Mouse (Mus musculus) liver, embryonic 16.5 days (tissue): Measurements from ENCODE around the gene Foxi1. TPM values are rescaled to one million over a fixed set of nuclear protein-coding genes. Genes with fewer than 3 reads are reported as not detected.

Source experiments
- ATAC-seq: fragments of 200-750 bp; cut with Nextera tagmentation; 2 replicates; pipeline ENCODE4 v1.8.0; 2017; ENCODE audit warnings: low read depth, mild to moderate bottlenecking, moderate number of reproducible peaks, moderate library complexity
- H3K27ac ChIP-seq: fragments of 300-500 bp; sonication (generic); 2 replicates; pipeline ENCODE4 v1.5.1; 2014; ENCODE audit warnings: mild to moderate bottlenecking, low read length
- H3K27me3 ChIP-seq: fragments of 300-500 bp; sonication (generic); 2 replicates; pipeline ENCODE4 v1.6.1; 2014; ENCODE audit warnings: low read depth, low read length, mixed read lengths; ENCODE audit not compliant: control insufficient read depth, insufficient read depth
- H3K36me3 ChIP-seq: fragments of 300-500 bp; sonication (generic); 2 replicates; pipeline ENCODE4 v1.6.1; 2014; ENCODE audit warnings: mild to moderate bottlenecking; ENCODE audit not compliant: control insufficient read depth, insufficient read depth
- H3K4me1 ChIP-seq: fragments of 300-500 bp; sonication (generic); 2 replicates; pipeline ENCODE4 v1.6.1; 2014; ENCODE audit warnings: low read depth, low read length, mixed read lengths; ENCODE audit not compliant: control insufficient read depth
- H3K4me2 ChIP-seq: fragments of 300-500 bp; sonication (generic); 2 replicates; pipeline ENCODE4 v1.6.1; 2014; ENCODE audit warnings: low read depth, low read length, mixed read lengths
- H3K4me3 ChIP-seq: fragments of 300-500 bp; sonication (generic); 2 replicates; pipeline ENCODE4 v1.5.1; 2014; ENCODE audit warnings: low read depth, mild to moderate bottlenecking, low read length
- H3K9ac ChIP-seq: fragments of 300-500 bp; sonication (generic); 2 replicates; pipeline ENCODE4 v1.6.1; 2014; ENCODE audit warnings: low read depth, low read length
- H3K9me3 ChIP-seq: fragments of 300-500 bp; sonication (generic); replicated peaks from 2 replicates; pipeline ENCODE4 v1.6.1; 2016; ENCODE audit warnings: low read length; ENCODE audit not compliant: control insufficient read depth
- WGBS: fragments of 180-500 bp; shearing (Covaris S2); extraction: QIAGEN DNeasy Blood & Tissue Kit; methylation state at CpG from one replicate; pipeline ENCODE4 v1.1.7; 2014; ENCODE audit not compliant: insufficient replicate concordance; 5-methylcytosine and 5-hydroxymethylcytosine counted together
- polyA plus RNA-seq: library from polyadenylated mRNA; unstranded; fragments of >200 nt; fragmentation: Nextera tagmentation; extraction: Ambion mirVana; gene quantifications from 2 replicates; pipeline ENCODE4 v1.2.1, GENCODE M21; 2015

The Foxi1 gene
- polyA plus RNA-seq, 1 experiment from 2014 or later, result not detected

DNA sequence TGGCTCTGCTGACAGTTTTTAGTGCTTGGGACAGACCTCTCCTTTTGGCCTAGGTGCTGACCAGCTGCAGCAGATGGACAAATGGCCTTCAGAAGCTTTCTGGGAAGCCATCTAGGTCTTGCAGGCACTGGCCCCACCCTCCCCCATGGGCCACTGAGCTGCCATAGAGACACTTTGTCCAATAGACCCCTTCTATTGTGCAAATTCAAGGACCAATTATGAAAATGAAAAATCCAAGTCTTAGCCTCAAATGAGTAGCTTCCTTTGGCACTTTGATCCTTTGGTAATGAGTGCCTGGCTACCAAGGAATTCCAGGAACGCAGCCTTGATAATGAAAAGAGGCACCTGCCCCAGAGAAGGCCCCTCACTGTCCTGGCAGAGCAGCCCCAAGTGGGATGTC lies 36.7 kb downstream of the Foxi1 start:
- WGBS, result 76% methylated on average over 1 of the region's 1 CpGs

DNA sequence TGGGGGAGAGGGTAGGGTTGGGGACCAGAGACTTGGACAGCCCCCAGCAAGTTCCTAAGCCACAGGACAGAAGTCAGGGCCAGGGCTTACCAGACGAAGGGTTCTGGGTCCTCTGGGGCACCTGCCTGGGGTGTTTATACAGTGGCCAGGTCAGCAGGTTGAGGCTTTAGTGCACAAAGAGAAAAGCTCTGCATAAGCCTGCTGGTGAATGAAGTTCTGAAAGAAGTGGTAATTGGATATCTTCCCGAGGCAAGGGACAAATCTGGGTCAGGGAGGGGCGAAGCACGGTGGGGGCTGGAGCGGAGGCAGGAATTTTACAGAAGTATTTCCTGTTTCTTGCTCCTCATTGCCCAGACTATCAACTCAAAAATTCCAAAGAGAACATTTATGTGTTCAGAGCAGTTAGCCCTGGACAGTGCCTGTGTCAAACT lies 38.4 kb downstream of the Foxi1 start:
- Histone ChIP-seq H3K27ac (no peak overlapping the region), H3K27me3 (no peaks in the 10 kb centered on the region), H3K9ac (no peak overlapping the region), H3K4me1 (no peaks in the 10 kb centered on the region), H3K4me3 (no peak overlapping the region), H3K9me3 (no peaks in the 10 kb centered on the region), H3K36me3 (no peaks in the 10 kb centered on the region), H3K4me2 (no peak overlapping the region)
- ATAC-seq, result no peak
- 43% methylated on average over 5 of the region's 5 CpGs for WGBS

More for the DNA sequence above, 36.7 kb downstream of the Foxi1 start:
- ATAC-seq, result no peak
- Histone ChIP-seq H3K9ac (no peak overlapping the region), H3K27me3 (no peaks in the 10 kb centered on the region), H3K4me2 (no peak overlapping the region), H3K4me1 (no peaks in the 10 kb centered on the region), H3K4me3 (no peak overlapping the region), H3K36me3 (no peaks in the 10 kb centered on the region), H3K9me3 (no peaks in the 10 kb centered on the region), H3K27ac (no peak overlapping the region)

DNA sequence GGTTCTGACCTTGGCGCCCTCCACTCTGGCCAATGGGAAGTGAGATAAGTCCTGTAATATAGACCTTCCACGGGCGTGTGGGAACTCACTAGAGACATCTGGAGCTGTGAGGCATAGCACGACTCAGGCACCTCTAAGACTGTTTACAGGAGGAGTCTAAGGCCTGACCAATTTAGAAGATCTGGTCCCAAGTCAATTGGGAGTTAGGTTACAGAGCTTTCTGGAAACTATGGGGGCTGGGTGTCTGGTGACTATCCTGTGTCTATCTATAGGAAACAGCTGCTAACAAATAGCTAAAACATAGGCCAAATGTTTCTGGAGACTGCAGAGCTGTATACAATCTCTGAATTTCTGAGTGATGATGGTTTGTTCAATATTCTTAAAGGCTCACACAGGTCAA lies 41.5 kb downstream of the Foxi1 start:
- H3K27me3 ChIP-seq, result no peaks in the 10 kb centered on the region
- no peaks in the 10 kb centered on the region for H3K36me3 ChIP-seq
- H3K9me3 ChIP-seq, result no peaks in the 10 kb centered on the region
- ATAC-seq, result no peak
- no peak overlapping the region for H3K9ac ChIP-seq
- no peaks in the 10 kb centered on the region for H3K4me1 ChIP-seq
- no peak overlapping the region for H3K4me3 ChIP-seq
- H3K4me2 ChIP-seq, result no peak overlapping the region
- 48% methylated on average over 4 of the region's 4 CpGs for WGBS
- no peak overlapping the region for H3K27ac ChIP-seq

- H3K9ac ChIP-seq, result no peak overlapping the region
- H3K9me3 ChIP-seq, result no peaks in the 10 kb centered on the region
- ATAC-seq, result no peak
- no peak overlapping the region for H3K4me3 ChIP-seq
- no peaks in the 10 kb centered on the region for H3K27me3 ChIP-seq
- WGBS, result 83% methylated on average over 11 of the region's 11 CpGs
- H3K36me3 ChIP-seq, result no peaks in the 10 kb centered on the region
- no peak overlapping the region for H3K4me2 ChIP-seq
- H3K4me1 ChIP-seq, result no peaks in the 10 kb centered on the region
- no peak overlapping the region for H3K27ac ChIP-seq
These were observed 42.6 kb downstream of the Foxi1 start for GRCm38 (mm10) chr11:34165278-34165677.

DNA sequence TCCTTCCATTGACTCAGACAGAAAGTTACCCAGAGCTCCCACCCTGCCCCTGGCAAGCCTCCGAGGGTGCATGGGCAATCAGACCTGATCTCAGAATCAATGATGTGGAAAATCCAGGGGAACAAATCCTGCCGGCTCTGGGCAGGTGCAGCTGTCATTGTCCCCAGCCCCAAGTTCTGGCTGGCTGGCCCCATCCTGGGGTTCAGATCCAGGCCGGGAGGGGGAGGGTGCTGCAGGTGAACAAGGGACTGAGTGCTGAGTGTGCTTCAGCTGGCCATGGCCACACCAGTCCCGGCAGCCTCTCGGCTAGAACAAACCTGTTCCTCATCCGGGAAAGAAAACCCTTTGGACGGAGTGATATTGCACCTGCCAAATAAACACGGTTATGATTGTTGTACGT lies 49.0 kb downstream of the Foxi1 start:
- ATAC-seq, result no peak
- Histone ChIP-seq H3K27ac (no peak overlapping the region), H3K4me2 (no peak overlapping the region), H3K36me3 (no peaks in the 10 kb centered on the region), H3K4me3 (no peak overlapping the region), H3K9ac (no peak overlapping the region), H3K9me3 (no peaks in the 10 kb centered on the region), H3K27me3 (no peaks in the 10 kb centered on the region), H3K4me1 (no peaks in the 10 kb centered on the region)
- 63% methylated on average over 9 of the region's 9 CpGs for WGBS

- Histone ChIP-seq H3K4me3 (no peak overlapping the region), H3K4me2 (no peak overlapping the region), H3K27me3 (no peaks in the 10 kb centered on the region), H3K9ac (no peak overlapping the region), H3K36me3 (no peaks in the 10 kb centered on the region), H3K4me1 (no peaks in the 10 kb centered on the region), H3K27ac (no peak overlapping the region), H3K9me3 (no peaks in the 10 kb centered on the region)
- ATAC-seq, result no peak
- WGBS, result 59% methylated on average over 7 of the region's 7 CpGs
These were observed 52.7 kb downstream of the Foxi1 start for GRCm38 (mm10) chr11:34155235-34155634.

Other genes starting within 250 kb of the Foxi1 start
- 0.06 and 0.09 TPM in 2 replicates for gene Kcnmb1, start 245.1 kb downstream of the Foxi1 start, polyA plus RNA-seq
- 0.35 and 0.48 TPM in 2 replicates for gene Kcnip1, start 214.9 kb downstream of the Foxi1 start, polyA plus RNA-seq
- 8.4 and 9.5 TPM in 2 replicates for gene Lcp2, start 161.2 kb downstream of the Foxi1 start, polyA plus RNA-seq
- not detected in 2 replicates for gene 4930469K13Rik, start 109.5 kb downstream of the Foxi1 start, polyA plus RNA-seq
- 0.08 and 0.11 TPM in 2 replicates for gene Fam196b, start 106.7 kb upstream of the Foxi1 start, polyA plus RNA-seq